Mouse (Mus musculus) lung, postnatal 0 days (tissue): Measurements from ENCODE around the gene Defb20.

ENCODE experiments used
- CTCF ChIP-seq: IDR thresholded peaks from 2 replicates; pipeline ENCODE4 v1.5.1; 2016; ENCODE audit warnings: antibody characterized with exemption, mild to moderate bottlenecking
- EP300 ChIP-seq: IDR thresholded peaks from 2 replicates; pipeline ENCODE4 v1.6.1; 2016; ENCODE audit warnings: antibody characterized with exemption, mild to moderate bottlenecking, control low read depth

- TF ChIP-seq EP300 = no peak
- no peak for TF ChIP-seq CTCF
Observed at GRCm38 (mm10) chr2:152516084-152516483, 39.2 kb downstream of the Defb20 start.
